Mouse (Mus musculus) cortical plate, adult 2 months (tissue): ENCODE results near the gene Necap2. TPM values are rescaled to one million over a fixed set of nuclear protein-coding genes. Genes with fewer than 3 reads are reported as not detected.

Experiments used
- H3K27ac ChIP-seq: fragments of 200-500 bp; 2 replicates; pipeline ENCODE4 v1.5.1; 2012; ENCODE audit warnings: low read length, control low read depth, inconsistent platforms; ENCODE audit not compliant: insufficient read depth
- H3K4me1 ChIP-seq: fragments of 200-500 bp; 2 replicates; pipeline ENCODE4 v1.6.1; 2011; ENCODE audit warnings: low read length; ENCODE audit not compliant: control insufficient read depth, insufficient read depth
- H3K4me3 ChIP-seq: fragments of 200-500 bp; 2 replicates; pipeline ENCODE4 v1.5.1; 2011; ENCODE audit warnings: mild to moderate bottlenecking, low read length, control low read depth; ENCODE audit not compliant: insufficient read depth
- CTCF ChIP-seq: fragments of 200-500 bp; IDR thresholded peaks from 2 replicates; pipeline ENCODE4 v1.5.1; 2011; ENCODE audit warnings: mild to moderate bottlenecking, control low read depth, low read length; ENCODE audit not compliant: insufficient read depth; ENCODE audit errors: extremely low read depth
- POLR2A ChIP-seq: fragments of 200-500 bp; IDR thresholded peaks from 2 replicates; pipeline ENCODE4 v1.6.1; 2011; ENCODE audit warnings: mild to moderate bottlenecking, low read length, control low read depth; ENCODE audit not compliant: insufficient read depth; ENCODE audit errors: extremely low read depth
- polyA plus RNA-seq: library from polyadenylated mRNA; depleted of rRNA; stranded (reverse); fragments of >200 nt; gene quantifications from 2 replicates; pipeline ENCODE4 v1.2.3, GENCODE M21; 2012

Necap2 gene
- polyA plus RNA-seq, 1 experiment, result 62.3 TPM

DNA sequence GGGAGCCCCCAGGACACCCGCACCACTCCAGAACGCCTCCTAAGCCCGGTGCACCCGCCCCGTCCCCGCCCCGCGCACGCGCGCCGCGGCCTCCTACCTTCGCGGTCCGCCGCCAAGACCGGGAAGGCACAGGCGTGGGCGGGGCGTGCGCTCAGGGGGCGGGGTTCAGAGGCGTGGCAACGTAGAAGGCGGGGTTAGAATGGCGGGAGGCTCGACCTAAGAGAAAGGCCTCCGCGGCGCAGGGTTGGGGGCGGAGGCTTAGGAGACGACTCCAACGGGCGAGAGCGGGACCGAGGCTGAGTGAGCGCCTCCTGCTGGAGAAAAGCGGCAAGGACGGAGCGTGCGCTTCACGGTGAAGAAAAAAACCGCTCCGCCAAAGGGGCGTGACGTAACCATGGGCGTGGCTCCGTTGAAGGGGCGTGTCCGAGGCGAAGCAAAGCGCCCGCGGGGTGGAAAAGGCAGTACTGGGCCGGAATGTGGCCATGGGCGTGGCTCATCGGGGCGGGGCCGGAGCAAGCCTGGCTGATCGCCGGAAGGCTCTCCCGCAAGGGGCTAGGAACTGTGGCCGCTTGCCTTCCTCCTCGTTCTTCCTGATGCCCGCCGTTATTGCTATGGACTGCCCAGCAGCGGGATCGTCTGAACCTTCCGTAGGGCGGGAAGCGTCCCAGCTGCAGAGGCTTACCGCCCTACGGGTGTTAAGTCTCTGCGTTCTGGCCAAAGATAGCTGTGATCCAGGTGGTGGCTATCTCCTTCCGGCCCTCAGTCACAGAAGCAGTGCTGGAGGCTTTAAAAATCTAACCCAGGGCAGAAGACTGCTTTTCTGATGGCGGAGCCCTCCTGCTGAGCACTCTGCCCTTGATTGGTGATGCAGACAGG lies 17.5 kb downstream of the Necap2 start, which contains the start of gene Crocc:
Crocc (minus strand) TSS at position 125 of the 876 bp plus-strand sequence.
- peak; percentile 68; the same call in 1 of the 2 replicates for TF ChIP-seq POLR2A
- peak; percentile 86 for TF ChIP-seq CTCF
- H3K27ac ChIP-seq, result peak within 1 kb of the TSS; percentile 78

DNA sequence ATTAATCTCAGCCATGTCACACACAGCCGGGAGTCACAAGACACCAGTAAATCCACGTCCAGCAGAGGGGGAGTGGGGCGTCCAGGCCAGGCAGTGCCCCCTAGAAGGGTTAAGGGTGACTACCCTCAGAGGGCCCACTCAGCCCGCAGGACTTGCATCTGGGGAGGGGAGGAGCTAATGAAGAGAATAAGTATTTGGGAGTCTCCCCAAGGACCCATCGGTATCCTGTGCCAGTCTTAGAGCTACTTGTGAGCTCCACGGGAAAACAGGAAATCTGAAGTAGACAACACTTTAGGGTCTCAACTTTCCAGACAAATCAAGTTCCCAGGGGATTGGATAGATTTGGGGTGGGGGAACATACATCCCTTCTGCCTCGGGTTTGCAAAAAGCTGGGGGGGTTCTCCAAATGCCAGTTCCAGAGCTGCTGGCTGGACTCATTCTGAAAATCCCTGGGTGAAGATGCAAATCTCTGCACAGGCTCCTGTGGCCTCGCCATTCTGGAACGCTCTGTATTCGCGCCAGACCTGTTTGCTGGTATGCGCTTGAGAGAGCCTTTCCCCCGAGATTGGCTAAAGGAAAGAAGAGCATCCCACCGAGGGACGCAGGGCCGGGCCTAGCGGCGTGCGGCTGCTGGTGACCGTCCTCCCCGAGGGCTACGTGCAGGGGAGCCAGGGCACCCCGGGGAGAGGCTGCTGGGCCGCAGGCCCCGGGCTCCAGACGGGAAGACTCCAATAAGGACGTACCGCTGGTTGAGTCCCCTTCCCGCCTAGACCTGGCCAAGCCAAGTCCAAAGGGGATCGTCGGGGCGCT lies 18.3 kb downstream of the Necap2 start:
- TF ChIP-seq POLR2A, result no peak
- TF ChIP-seq CTCF, result no peak
- H3K4me3 ChIP-seq, result peak overlapping the region; percentile 62
- peaks cover 2% of the 10 kb centered on the region; the same call in 1 of the 2 replicates for H3K4me1 ChIP-seq
- peak overlapping the region; percentile 78 for H3K27ac ChIP-seq

More for the DNA sequence above, 17.5 kb downstream of the Necap2 start, which contains the start of gene Crocc:
- Histone ChIP-seq H3K4me3 (peak within 1 kb of the TSS; percentile 62), H3K4me1 (peaks cover 2% of the 10 kb centered on the region; the same call in 1 of the 2 replicates)

DNA sequence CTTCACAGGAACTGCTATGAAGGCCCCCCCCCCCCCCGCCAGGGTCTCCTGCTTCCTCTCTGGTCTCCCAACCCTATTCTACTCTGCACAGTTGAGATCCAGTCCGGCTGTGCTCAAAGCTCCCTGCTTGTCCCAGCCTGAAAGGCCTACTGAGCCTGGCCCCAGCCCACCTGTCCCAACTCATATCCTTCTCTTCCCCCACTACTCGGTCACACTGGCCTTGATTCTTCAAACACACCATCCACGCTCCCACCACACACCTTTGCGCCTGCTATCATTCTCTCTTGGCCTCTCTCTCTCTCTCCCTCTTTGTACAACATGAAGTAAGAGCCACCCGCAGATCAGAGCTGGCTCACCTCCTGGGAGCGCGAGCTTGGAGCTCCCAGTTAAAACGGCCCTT lies 19.3 kb downstream of the Necap2 start:
- TF ChIP-seq POLR2A (no peak), CTCF (no peak)
- peaks cover 4% of the 10 kb centered on the region; the same call in 1 of the 2 replicates for H3K4me1 ChIP-seq
- H3K27ac ChIP-seq, result no peak overlapping the region
- H3K4me3 ChIP-seq, result no peak overlapping the region; the same call in 1 of the 2 replicates

DNA sequence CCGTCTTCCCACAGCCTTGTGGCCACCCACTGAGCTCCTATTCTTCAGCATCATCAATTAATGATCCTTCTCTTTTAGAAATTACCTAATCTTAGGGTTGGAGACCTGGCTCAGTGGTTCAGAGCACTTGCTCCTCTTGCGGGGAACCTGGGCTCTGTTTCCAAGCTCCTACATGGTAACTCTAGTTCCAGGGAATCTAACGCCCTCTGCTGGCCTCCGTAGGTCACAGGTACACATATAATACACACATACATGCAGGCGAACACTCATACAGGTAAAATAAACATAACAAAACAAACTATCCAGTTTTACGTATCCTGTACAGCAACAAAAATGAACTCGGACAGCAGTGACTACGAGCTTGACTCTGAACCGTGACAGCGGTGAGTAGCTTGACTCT lies 21.2 kb downstream of the Necap2 start:
- H3K27ac ChIP-seq, result no peak overlapping the region
- H3K4me3 ChIP-seq, result no peak overlapping the region
- peaks cover 6% of the 10 kb centered on the region; the same call in 1 of the 2 replicates for H3K4me1 ChIP-seq
- TF ChIP-seq CTCF (no peak), POLR2A (no peak)

DNA sequence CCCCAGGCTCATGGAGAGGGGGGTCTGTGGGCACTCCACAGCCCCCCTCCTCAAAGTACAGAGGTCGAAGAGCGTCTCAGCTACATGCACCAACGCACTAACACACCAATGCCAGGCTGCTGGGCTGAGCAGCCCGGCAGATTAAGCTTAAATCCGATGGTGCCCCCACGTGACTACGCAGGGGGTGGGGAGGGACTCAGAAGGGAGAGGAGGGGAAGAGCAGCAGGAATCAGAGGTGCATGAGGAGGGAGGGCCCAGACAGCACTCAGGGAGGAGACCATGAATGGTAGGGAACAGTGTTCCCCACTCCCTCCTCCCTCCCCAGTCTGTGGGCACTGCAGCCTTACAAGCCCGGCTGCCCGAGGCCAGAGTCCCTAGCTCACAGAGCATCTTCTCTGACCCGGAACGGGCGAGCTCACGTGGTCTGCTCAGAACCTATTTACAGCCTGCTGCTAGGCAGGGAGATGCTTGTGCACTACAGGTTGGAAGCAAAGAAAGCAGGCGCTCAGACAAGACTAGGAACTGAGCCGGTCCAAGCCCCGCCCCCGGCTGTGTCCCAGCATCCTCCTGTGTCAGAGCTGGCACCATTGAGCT lies 24.5 kb downstream of the Necap2 start:
- H3K27ac ChIP-seq, result peak overlapping the region; percentile 6; the same call in 1 of the 2 replicates
- TF ChIP-seq CTCF, result no peak
- peak; percentile 73 for TF ChIP-seq POLR2A
- peaks cover 15% of the 10 kb centered on the region for H3K4me1 ChIP-seq
- H3K4me3 ChIP-seq, result peak overlapping the region; percentile 20

DNA sequence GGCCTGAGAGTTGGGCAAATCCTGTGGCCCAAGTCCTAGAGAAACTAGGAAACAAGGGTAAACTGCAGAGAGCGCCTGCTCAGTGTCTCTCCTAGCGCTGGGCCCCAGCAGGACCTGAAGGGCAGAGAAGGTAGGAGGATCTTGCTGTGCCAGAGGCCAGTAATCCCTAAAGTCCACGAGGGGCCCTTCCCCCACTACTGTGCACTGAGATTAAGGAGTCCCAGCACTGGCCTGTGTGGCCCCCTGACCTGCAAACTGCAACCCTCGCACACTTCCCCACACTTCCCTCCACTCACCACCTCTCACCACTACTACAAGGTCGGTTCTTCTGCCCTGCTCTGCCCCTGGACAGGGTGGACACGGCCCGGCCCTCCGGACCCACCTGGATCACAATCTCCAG lies 25.0 kb downstream of the Necap2 start:
- TF ChIP-seq POLR2A, result no peak
- TF ChIP-seq CTCF, result no peak
- H3K4me3 ChIP-seq, result peak overlapping the region; percentile 20
- H3K27ac ChIP-seq, result peak overlapping the region; percentile 6; the same call in 1 of the 2 replicates
- peaks cover 17% of the 10 kb centered on the region for H3K4me1 ChIP-seq

DNA sequence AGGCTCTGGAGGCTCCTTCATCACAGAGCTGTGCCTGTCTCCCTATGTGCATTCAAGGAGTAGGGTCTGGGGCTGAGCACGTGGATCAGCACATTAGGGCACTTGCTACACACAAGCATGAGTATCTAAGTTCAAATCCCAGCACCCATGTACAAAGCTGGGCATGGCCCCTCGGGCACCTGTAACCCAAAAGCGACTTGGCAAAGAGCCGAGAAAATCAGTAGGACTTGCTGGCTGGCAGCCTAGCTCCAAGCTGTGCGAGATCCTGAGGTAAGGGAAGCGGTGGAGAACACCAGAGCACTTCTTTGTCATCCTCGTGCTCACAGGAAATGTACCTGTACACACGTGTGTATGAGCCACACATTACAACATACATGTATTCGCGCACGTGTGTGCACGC lies 25.7 kb downstream of the Necap2 start:
- H3K4me1 ChIP-seq, result peaks cover 17% of the 10 kb centered on the region
- TF ChIP-seq CTCF (no peak), POLR2A (no peak)
- H3K4me3 ChIP-seq, result peak overlapping the region; percentile 20
- no peak overlapping the region for H3K27ac ChIP-seq

DNA sequence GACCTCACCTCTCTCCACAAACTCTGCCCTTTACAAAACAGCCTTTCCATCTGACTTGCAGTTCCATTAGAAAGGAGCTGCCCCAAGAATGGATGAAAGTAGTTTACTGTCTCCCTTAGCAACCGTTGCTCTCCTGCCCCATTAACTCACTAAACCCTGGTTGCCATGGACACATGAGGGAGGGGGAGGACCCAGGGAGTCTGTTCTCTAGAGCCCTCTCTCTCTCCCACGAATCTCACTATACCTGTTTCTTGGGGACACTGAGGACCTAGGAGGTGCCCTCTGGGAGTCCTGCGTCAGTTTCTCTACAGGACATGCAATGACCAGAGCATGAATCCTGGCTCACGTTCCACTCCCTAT lies 28.7 kb downstream of the Necap2 start:
- Histone ChIP-seq H3K4me1 (peaks cover 17% of the 10 kb centered on the region), H3K27ac (peak overlapping the region; percentile 24; the same call in 1 of the 2 replicates), H3K4me3 (no peak overlapping the region)
- TF ChIP-seq POLR2A (no peak), CTCF (no peak)

DNA sequence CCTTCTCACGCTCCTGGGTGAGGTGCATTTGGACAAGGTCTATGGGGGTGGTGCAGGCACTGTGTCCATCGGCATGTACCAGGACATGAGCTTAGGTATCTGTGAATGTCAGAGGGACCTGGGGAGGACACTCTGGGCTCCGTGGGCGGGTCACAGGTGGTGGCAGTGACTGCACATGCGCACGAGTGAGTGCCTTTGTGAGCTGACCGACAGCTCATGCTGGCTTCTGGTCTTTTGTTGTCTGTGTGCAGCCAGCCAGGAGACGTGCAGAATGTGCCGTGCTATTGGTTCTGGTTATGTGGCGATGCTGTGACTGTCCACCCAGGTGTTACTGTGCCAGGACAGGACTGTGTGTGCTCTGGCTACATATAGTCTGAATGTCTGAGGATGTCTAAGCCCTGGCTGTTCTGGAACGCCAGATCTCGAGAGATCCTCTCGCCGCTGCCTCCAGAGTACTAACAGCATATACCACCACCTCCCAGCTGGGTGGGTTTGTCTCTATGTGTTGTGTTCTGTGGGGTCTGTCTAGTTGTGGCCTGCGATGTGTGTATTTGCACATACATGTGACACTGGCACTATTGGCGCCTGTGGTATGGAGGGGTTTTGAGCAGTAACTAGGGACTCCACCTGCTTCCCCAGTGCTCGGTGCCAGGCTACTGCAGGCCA lies 29.2 kb downstream of the Necap2 start:
- H3K4me3 ChIP-seq, result no peak overlapping the region
- H3K4me1 ChIP-seq, result peaks cover 14% of the 10 kb centered on the region
- no peak overlapping the region for H3K27ac ChIP-seq
- no peak for TF ChIP-seq CTCF
- TF ChIP-seq POLR2A, result no peak
